Mouse (Mus musculus) heart, adult 2 months (tissue): ENCODE data around the gene Kat2a.

ENCODE experiments used
- CTCF ChIP-seq: fragments of 200-600 bp; IDR thresholded peaks from 2 replicates; pipeline ENCODE4 v1.8.1; 2022; ENCODE audit warnings: antibody characterized with exemption, mild to moderate bottlenecking, moderate library complexity
- EP300 ChIP-seq: fragments of 200-500 bp; IDR thresholded peaks from 2 replicates; pipeline ENCODE4 v1.6.1; 2011; ENCODE audit warnings: low read depth, low read length, control low read depth; ENCODE audit not compliant: insufficient read depth
- POLR2A ChIP-seq: fragments of 200-500 bp; IDR thresholded peaks from 2 replicates; pipeline ENCODE4 v1.6.1; 2011; ENCODE audit warnings: mild to moderate bottlenecking, low read depth, low read length, control low read depth; ENCODE audit not compliant: insufficient read depth

- no peak for TF ChIP-seq CTCF
- no peak for TF ChIP-seq POLR2A
- no peak for TF ChIP-seq EP300
These were observed 8.9 kb downstream of the Kat2a start for GRCm38 (mm10) chr11:100703366-100703765.
